Mouse (Mus musculus) cerebellum, postnatal 10 days (tissue): Measurements from ENCODE around the gene Syce2.

Source experiments
- DNase-seq, 2 experiments: peaks; one replicate each; pipeline ENCODE4 v3.0.0; 2021; ENCODE audit warnings: mixed read lengths in 2 of 2

Gene Syce2

GRCm38 (mm10) chr8:84844397-84845070 is 27.4 kb upstream of the Syce2 start:
- DNase-seq, result no peak

- DNase-seq, result peak; percentile 82 to 83
Observed at GRCm38 (mm10) chr8:84845355-84846093, 26.4 kb upstream of the Syce2 start.

GRCm38 (mm10) chr8:84846094-84846721 is 25.7 kb upstream of the Syce2 start:
- DNase-seq, result peak in 1 of 2 experiments; percentile 58

- peak; percentile 100 for DNase-seq
Observed at GRCm38 (mm10) chr8:84846722-84847572, 25.0 kb upstream of the Syce2 start, which contains the start of gene Calr. Calr (minus strand) TSS chr8:84846934.

GRCm38 (mm10) chr8:84847684-84848435 is 24.1 kb upstream of the Syce2 start:
- DNase-seq, result peak; percentile 36 to 45

GRCm38 (mm10) chr8:84856434-84856833 is 15.5 kb upstream of the Syce2 start:
- no peak for DNase-seq

- peak; percentile 94 to 96 for DNase-seq
Observed at GRCm38 (mm10) chr8:84856864-84857441, 15.0 kb upstream of the Syce2 start, which contains the start of gene Farsa. Farsa (plus strand) TSS chr8:84856989.

- DNase-seq, result peak; percentile 48
Observed at GRCm38 (mm10) chr8:84872309-84872965, 526 bp downstream of the Syce2 start.

- DNase-seq, result no peak
Observed at GRCm38 (mm10) chr8:84873016-84873415, 1.1 kb downstream of the Syce2 start.

GRCm38 (mm10) chr8:84874339-84874738 is 2.4 kb downstream of the Syce2 start:
- no peak for DNase-seq

GRCm38 (mm10) chr8:84877297-84878035 is 5.6 kb downstream of the Syce2 start:
- peak; percentile 95 for DNase-seq

- DNase-seq, result no peak
Observed at GRCm38 (mm10) chr8:84878915-84879314, 7.0 kb downstream of the Syce2 start.

- no peak for DNase-seq
Observed at GRCm38 (mm10) chr8:84884728-84885127, 12.8 kb downstream of the Syce2 start.

GRCm38 (mm10) chr8:84888280-84888679 is 16.4 kb downstream of the Syce2 start:
- no peak for DNase-seq

GRCm38 (mm10) chr8:84889141-84889540 is 17.2 kb downstream of the Syce2 start:
- DNase-seq, result no peak

- DNase-seq, result peak in 1 of 2 experiments; percentile 13
Observed at GRCm38 (mm10) chr8:84892993-84893708, 21.2 kb downstream of the Syce2 start.

GRCm38 (mm10) chr8:84893709-84894134 is 21.8 kb downstream of the Syce2 start, which contains the start of gene Gcdh:
Gcdh (minus strand) TSS chr8:84893921.
- peak; percentile 92 to 94 for DNase-seq

- DNase-seq, result peak in 1 of 2 experiments; percentile 42
Observed at GRCm38 (mm10) chr8:84895963-84896362, 24.1 kb downstream of the Syce2 start.

- DNase-seq, result no peak
Observed at GRCm38 (mm10) chr8:84901071-84901470, 29.2 kb downstream of the Syce2 start.
